Mouse (Mus musculus): ENCODE results near the gene Gatad2a. TPM values are rescaled to one million over a fixed set of nuclear protein-coding genes. Genes with fewer than 3 reads are reported as not detected.
A peak's percentile ranks its signal among the peaks of the same experiment; 100 is the strongest.

The Gatad2a gene
- polyA plus RNA-seq, 1 experiment from 2014 or later, result 44.3 TPM

DNA sequence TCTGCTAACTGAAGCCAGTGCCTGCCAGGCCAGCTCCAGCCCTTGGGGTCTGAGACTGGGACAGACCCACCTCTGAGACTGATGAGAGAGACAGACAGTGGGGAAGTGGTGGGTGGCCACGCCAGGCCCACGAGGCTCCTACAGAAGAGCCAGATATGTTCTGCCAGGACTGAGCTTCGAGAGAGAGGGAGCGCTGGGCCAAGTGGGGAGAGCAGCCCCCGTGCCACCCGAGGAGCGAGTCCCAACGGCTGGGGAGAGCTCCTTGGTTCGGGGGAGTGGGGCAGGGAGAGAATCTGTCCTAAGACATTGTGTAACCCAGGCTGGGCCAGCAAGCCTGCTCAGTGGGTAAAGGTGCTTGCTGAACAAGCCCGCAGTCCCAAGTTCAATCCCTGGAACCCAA lies 119.2 kb downstream of the Gatad2a start:
- Histone ChIP-seq H3K36me3 (peaks cover 4% of the 10 kb centered on the region; the same call in 1 of the 2 replicates), H3K4me1 (peaks cover 12% of the 10 kb centered on the region), H3K27ac (replicated peaks) (no peak overlapping the region), H3K4me3 (no peak overlapping the region), H3K9ac (replicated peaks) (no peak overlapping the region), H3K9me3 (no peaks in the 10 kb centered on the region), H3K27me3 (peaks cover 60% of the 10 kb centered on the region), H3K4me2 (replicated peaks) (no peak overlapping the region)
- 79% methylated on average over 10 of the region's 10 CpGs for WGBS
- ATAC-seq (ENCODE audit: low FRiP score, low read depth), result no peak

DNA sequence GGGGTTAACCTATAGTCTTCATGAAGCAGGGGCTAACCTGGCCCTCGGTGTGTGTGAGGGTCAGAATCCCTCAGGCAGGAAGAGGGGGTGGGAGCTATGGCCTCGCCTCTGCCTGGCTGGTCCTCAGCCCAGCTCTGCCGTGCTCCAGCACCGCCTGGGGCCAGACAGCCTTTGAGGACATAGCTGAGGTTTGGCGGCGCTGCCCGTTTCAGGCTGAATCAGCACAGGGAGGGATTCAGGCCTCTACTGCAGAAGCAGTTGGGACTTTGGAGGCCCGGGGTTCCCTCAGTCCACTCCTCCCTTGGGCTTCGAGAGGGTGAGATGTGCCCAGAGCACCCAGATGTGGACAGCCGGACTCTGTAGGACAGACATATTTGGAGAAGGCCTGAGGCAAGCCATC lies 120.1 kb downstream of the Gatad2a start:
- Histone ChIP-seq H3K9me3 (no peaks in the 10 kb centered on the region), H3K4me2 (replicated peaks) (no peak overlapping the region), H3K4me1 (peaks cover 3% of the 10 kb centered on the region), H3K9ac (replicated peaks) (no peak overlapping the region), H3K36me3 (peaks cover 11% of the 10 kb centered on the region; the same call in 1 of the 2 replicates), H3K27ac (replicated peaks) (no peak overlapping the region), H3K4me3 (no peak overlapping the region), H3K27me3 (peaks cover 51% of the 10 kb centered on the region)
- ATAC-seq (ENCODE audit: low FRiP score, low read depth), result no peak
- WGBS, result 54% methylated on average over 10 of the region's 10 CpGs

DNA sequence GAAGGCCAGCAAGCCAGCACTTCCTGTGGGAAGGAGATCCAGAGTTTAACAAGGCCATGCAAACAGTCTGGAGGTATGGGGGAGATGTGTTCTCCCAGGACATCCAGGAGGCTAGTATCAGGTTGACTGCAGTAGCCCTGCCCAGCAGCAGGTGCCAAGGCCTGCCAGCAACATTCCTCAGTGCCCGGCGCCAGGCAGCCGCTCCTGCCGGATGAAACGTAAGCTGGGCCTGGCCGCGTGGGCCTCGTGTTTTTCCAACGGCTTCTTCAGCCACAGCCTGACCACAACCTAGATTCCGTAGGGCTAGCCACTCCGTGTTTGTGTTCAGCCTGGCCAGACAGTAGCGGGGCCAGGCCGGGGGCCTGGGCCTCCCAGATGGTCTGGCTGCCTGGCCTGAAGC lies 121.5 kb downstream of the Gatad2a start:
- no peak overlapping the region for H3K4me3 ChIP-seq
- H3K27ac ChIP-seq (replicated peaks), result no peak overlapping the region
- H3K4me2 ChIP-seq (replicated peaks), result no peak overlapping the region
- no peak overlapping the region for H3K9ac ChIP-seq (replicated peaks)
- no peaks in the 10 kb centered on the region for H3K4me1 ChIP-seq
- H3K27me3 ChIP-seq, result peaks cover 37% of the 10 kb centered on the region
- H3K9me3 ChIP-seq, result no peaks in the 10 kb centered on the region
- H3K36me3 ChIP-seq, result peaks cover 19% of the 10 kb centered on the region; the same call in 1 of the 2 replicates
- WGBS, result 89% methylated on average over 13 of the region's 13 CpGs
- no peak for ATAC-seq (ENCODE audit: low FRiP score, low read depth)

DNA sequence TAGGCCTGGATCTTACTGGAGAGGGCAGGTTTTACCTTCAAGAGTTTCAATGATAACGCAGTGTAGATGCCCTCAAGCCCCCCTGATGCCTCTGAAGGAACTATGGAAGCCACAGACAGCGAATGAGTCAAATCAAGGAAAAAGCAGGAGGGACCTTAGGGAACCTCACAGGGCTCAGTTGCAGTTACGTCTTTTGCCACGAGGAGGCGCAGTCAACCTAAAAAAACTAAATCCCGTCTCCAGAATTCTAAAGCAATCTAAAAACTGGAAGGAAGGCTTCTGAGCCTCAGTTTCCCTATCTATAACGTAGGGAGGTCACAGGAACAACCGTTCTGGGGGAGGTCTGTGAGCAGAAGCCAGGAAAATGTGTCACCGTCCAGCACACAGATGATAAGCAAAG lies 122.0 kb downstream of the Gatad2a start:
- no peaks in the 10 kb centered on the region for H3K4me1 ChIP-seq
- 12% methylated on average over 9 of the region's 9 CpGs for WGBS
- ATAC-seq (ENCODE audit: low FRiP score, low read depth), result no peak

DNA sequence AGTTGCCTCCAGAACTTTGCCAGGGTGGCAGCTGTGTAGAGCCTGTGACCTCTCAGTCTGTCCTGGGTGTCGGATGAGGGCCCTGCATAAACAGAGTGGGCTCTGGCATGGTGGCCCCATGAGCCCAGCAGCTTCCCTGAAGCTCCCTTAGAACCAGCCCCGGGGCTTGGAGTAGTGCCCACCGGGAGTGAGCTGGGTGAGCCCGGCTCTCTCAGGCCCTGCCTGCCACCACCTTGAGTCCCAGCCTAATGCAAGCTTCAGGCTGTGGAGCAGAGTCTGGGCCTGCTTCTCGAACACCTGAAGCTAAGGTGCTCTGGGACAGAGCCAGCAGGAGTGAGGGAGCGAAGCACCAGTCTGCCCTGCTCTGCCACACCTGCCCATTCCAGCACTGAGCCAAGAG lies 125.3 kb downstream of the Gatad2a start:
- Histone ChIP-seq H3K27me3 (0 out of 2 replicates have a peak, but pooled peaks cover 3% of the 10 kb centered on the region), H3K4me1 (no peaks in the 10 kb centered on the region), H3K36me3 (peaks cover 22% of the 10 kb centered on the region), H3K27ac (replicated peaks) (no peak overlapping the region), H3K9me3 (no peaks in the 10 kb centered on the region), H3K4me3 (no peak overlapping the region), H3K4me2 (replicated peaks) (no peak overlapping the region), H3K9ac (replicated peaks) (no peak overlapping the region)
- ATAC-seq (ENCODE audit: low FRiP score, low read depth), result no peak
- 88% methylated on average over 6 of the region's 6 CpGs for WGBS

More for the DNA sequence above, 122.0 kb downstream of the Gatad2a start:
- Histone ChIP-seq H3K4me3 (no peak overlapping the region), H3K27me3 (peaks cover 32% of the 10 kb centered on the region), H3K4me2 (replicated peaks) (no peak overlapping the region), H3K9ac (replicated peaks) (no peak overlapping the region), H3K9me3 (no peaks in the 10 kb centered on the region), H3K36me3 (peaks cover 19% of the 10 kb centered on the region; the same call in 1 of the 2 replicates), H3K27ac (replicated peaks) (no peak overlapping the region)

DNA sequence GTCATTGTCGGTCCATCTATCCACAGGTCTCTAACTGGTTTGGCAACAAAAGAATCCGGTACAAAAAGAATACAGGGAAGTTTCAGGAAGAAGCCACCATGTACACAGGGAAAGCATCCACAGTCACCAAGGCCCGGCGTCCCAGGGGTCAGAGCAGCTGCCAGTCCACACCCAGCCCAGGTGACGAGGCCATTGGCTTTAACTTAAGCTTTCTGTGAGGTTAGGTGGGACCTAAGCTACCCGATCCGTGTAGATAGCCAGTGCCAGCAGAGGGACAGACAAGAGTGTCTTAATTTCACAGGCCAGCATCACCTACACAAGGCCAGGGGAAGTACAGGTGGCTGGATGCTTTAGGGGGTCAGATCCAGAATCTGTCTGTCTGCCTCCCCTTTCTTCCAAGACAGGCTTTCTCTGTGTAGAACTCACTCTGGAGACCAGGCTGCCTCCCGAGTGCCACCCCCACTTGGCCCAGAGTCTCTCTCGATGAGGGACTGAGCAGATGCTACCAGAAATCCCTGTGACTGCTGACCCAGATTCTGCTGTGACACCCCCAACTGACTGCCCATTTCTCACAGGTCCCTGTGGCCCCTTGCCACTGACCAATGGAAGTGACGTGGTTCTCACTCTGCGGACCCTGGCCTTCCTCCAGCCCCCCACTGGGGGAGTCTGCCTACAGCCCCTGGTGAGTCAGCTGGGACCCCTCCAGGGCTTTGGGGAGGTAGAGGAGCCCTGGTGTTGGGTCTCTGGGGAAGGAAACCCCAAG lies 126.0 kb downstream of the Gatad2a start:
- 87% methylated on average over 11 of the region's 11 CpGs for WGBS
- Histone ChIP-seq H3K9me3 (no peaks in the 10 kb centered on the region), H3K36me3 (peaks cover 27% of the 10 kb centered on the region), H3K4me2 (replicated peaks) (no peak overlapping the region), H3K27ac (replicated peaks) (no peak overlapping the region), H3K9ac (replicated peaks) (no peak overlapping the region), H3K4me1 (no peaks in the 10 kb centered on the region), H3K27me3 (no peaks in the 10 kb centered on the region), H3K4me3 (no peak overlapping the region)
- no peak for ATAC-seq (ENCODE audit: low FRiP score, low read depth)

DNA sequence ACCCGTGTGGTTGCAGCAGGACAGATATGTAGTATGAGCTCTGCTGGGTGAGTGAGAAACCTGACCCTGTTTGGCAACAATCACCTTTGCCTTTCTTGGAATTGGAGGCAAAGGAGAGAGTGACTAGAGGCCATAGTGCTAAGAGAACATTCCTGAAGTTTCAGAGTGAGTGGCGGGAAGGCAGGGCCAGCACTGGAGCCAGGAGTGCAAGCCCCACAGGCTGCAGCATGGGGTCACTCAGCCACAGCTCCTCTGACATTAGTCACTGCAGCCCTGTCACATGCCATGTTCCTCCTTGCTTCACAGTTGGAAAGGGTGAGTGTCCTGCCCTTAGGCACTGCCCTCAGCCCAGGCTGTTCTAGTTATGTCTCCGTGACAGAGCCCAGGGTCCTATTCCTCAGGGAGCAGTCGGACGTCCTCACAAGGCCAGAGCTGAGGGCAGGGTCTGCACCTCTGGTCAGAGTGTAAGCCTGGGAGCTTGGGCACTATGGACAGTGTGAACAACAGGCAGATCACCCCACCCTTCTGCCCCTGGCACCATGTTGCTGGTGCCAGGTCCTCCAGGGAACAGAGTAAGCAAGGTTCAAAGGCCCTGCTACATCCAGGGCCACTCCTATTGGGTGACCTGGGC lies 128.4 kb downstream of the Gatad2a start:
- no peak overlapping the region for H3K4me2 ChIP-seq (replicated peaks)
- H3K36me3 ChIP-seq, result peaks cover 40% of the 10 kb centered on the region
- no peaks in the 10 kb centered on the region for H3K27me3 ChIP-seq
- H3K27ac ChIP-seq (replicated peaks), result no peak overlapping the region
- no peak overlapping the region for H3K9ac ChIP-seq (replicated peaks)
- no peaks in the 10 kb centered on the region for H3K9me3 ChIP-seq
- no peak overlapping the region for H3K4me3 ChIP-seq
- no peak for ATAC-seq (ENCODE audit: low FRiP score, low read depth)
- no peaks in the 10 kb centered on the region for H3K4me1 ChIP-seq
- 89% methylated on average over 5 of the region's 5 CpGs for WGBS

DNA sequence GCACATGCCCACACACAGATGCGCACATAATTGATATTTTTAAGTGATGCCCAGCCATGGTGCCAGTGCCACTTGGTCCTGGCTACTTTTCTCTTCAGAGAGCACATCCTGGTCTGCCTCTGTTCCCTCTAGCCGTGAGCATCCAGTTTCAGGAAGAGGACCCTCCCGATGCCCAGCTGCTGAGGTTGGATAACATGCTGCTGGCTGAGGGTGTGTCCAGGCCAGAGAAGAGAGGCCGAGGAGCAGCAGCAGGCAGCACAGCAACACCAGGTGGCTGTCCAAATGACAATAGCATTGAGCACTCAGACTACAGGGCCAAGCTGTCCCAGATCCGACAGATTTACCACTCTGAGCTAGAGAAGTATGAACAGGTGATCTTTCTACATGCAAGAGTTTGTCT lies 132.0 kb downstream of the Gatad2a start:
- Histone ChIP-seq H3K9me3 (no peaks in the 10 kb centered on the region), H3K36me3 (peaks cover 45% of the 10 kb centered on the region), H3K4me1 (no peaks in the 10 kb centered on the region), H3K4me3 (no peak overlapping the region), H3K27ac (replicated peaks) (no peak overlapping the region), H3K27me3 (no peaks in the 10 kb centered on the region), H3K9ac (replicated peaks) (no peak overlapping the region), H3K4me2 (replicated peaks) (no peak overlapping the region)
- WGBS, result 77% methylated on average over 5 of the region's 5 CpGs
- no peak for ATAC-seq (ENCODE audit: low FRiP score, low read depth)

DNA sequence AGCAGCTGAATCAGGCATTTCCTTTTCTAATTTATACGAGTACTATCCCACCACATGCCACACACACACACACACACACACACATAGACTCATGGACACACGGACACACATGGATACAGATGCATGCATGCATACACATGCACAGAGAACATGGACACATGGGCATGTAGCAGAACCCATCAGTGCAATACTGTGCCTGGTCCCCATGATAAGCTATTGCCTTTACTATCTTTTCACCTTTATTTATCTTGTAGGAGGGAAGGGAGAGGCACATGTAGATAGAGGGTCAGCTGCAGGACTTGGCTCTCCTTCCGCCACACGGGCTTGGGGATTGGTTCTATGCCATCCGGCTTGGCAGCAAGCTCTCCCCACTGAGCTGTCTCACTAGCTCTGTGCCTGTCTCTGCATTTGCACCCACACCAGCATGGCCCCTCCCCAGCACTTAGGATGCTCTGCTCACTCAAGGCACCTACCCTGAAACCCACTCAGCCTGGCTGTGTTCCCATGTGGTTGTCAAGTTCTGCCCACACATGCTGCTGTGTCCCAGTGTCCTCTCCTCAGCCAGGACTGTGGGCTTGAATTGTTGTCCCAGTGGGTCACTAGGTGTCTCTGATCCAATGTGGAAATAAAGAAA lies 132.7 kb downstream of the Gatad2a start:
- peaks cover 50% of the 10 kb centered on the region for H3K36me3 ChIP-seq

DNA sequence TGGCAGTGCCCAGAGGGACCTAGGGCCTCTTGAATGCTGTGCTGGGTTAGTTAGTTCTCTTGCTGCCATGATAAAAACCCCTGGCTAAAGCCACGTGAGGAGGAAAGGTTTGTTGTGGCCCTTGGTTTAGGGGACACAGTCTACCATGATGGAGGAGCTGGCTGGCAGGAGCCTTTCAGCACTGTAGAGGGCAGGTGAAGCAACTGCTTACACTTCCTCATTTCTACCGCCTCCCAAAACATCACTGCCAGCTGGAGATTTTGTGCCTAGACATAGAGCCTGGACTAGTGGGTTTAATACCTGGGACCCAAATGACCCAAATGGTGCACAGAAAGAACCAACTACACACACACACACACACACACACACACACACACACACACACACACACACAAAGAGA lies 134.9 kb downstream of the Gatad2a start:
- 74% methylated on average over 2 of the region's 2 CpGs for WGBS
- no peak overlapping the region for H3K4me2 ChIP-seq (replicated peaks)
- H3K9me3 ChIP-seq, result no peaks in the 10 kb centered on the region
- H3K4me1 ChIP-seq, result no peaks in the 10 kb centered on the region
- H3K27ac ChIP-seq (replicated peaks), result no peak overlapping the region
- ATAC-seq (ENCODE audit: low FRiP score, low read depth), result no peak
- peaks cover 50% of the 10 kb centered on the region for H3K36me3 ChIP-seq
- H3K4me3 ChIP-seq, result no peak overlapping the region
- H3K27me3 ChIP-seq, result no peaks in the 10 kb centered on the region
- H3K9ac ChIP-seq (replicated peaks), result no peak overlapping the region

More for the DNA sequence above, 132.7 kb downstream of the Gatad2a start:
- Histone ChIP-seq H3K4me1 (no peaks in the 10 kb centered on the region), H3K4me3 (no peak overlapping the region), H3K9me3 (no peaks in the 10 kb centered on the region), H3K9ac (replicated peaks) (no peak overlapping the region), H3K27ac (replicated peaks) (no peak overlapping the region), H3K27me3 (no peaks in the 10 kb centered on the region), H3K4me2 (replicated peaks) (no peak overlapping the region)
- 90% methylated on average over 5 of the region's 5 CpGs for WGBS
- no peak for ATAC-seq (ENCODE audit: low FRiP score, low read depth)

DNA sequence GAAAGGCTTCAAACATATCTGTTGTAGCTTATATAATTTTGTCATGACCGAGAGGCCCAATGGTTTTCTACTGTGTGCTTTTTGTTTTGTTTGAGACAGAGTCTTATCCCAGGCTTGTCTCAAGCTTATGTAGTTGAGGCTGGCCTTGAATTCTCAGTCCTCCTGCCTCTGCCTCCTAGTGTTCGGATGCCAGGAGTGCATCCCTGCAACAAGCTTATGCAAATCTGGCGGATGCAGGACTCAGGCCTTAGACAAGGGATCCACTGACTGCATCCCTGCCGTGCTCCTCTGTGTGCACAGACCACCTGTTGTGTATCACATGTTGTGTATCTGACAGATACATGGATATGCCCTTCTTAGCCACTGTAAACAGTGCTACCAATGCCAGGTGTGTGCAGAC lies 135.4 kb downstream of the Gatad2a start:
- Histone ChIP-seq H3K4me2 (replicated peaks) (no peak overlapping the region), H3K36me3 (peaks cover 45% of the 10 kb centered on the region), H3K27me3 (no peaks in the 10 kb centered on the region), H3K9me3 (no peaks in the 10 kb centered on the region), H3K4me3 (no peak overlapping the region), H3K4me1 (no peaks in the 10 kb centered on the region), H3K27ac (replicated peaks) (no peak overlapping the region), H3K9ac (replicated peaks) (no peak overlapping the region)
- whole genome bisulfite sequencing, result 60% methylated on average over 4 of the region's 4 CpGs
- ATAC-seq (ENCODE audit: low FRiP score, low read depth), result 0 out of 2 replicates have a peak, but pooled peaks have one; percentile 27

All from midbrain, embryonic 12.5 days (tissue).